Mouse (Mus musculus) kidney, embryonic 16.5 days (tissue): ENCODE results near the gene Xpnpep1. TPM values are rescaled to one million over a fixed set of nuclear protein-coding genes. Genes with fewer than 3 reads are reported as not detected.

Source experiments
- ATAC-seq: fragments of 200-750 bp; cut with Nextera tagmentation; 2 replicates; pipeline ENCODE4 v1.8.0; 2017; ENCODE audit warnings: moderate TSS enrichment; ENCODE audit not compliant: low FRiP score, low TSS enrichment
- H3K27ac ChIP-seq: fragments of 300-500 bp; sonication (generic); 2 replicates; pipeline ENCODE4 v1.5.1; 2014; ENCODE audit warnings: low read length
- H3K27me3 ChIP-seq: fragments of 300-500 bp; sonication (generic); 2 replicates; pipeline ENCODE4 v1.6.1; 2014; ENCODE audit warnings: low read length, control low read depth, mixed read lengths; ENCODE audit not compliant: insufficient read depth
- H3K36me3 ChIP-seq: fragments of 300-500 bp; sonication (generic); 2 replicates; pipeline ENCODE4 v1.6.1; 2014; ENCODE audit warnings: low read length, control low read depth, mixed read lengths; ENCODE audit not compliant: insufficient read depth
- H3K4me1 ChIP-seq: fragments of 300-500 bp; sonication (generic); 2 replicates; pipeline ENCODE4 v1.6.1; 2014; ENCODE audit warnings: low read length, control low read depth, mixed read lengths; ENCODE audit not compliant: insufficient read depth
- H3K4me2 ChIP-seq: fragments of 300-500 bp; sonication (generic); replicated peaks from 2 replicates; pipeline ENCODE4 v1.6.1; 2014; ENCODE audit warnings: low read depth, low read length
- H3K4me3 ChIP-seq: fragments of 300-500 bp; sonication (generic); 2 replicates; pipeline ENCODE4 v1.5.1; 2014; ENCODE audit warnings: mild to moderate bottlenecking, low read length
- H3K9ac ChIP-seq: fragments of 300-500 bp; sonication (generic); replicated peaks from 2 replicates; pipeline ENCODE4 v1.6.1; 2014; ENCODE audit warnings: low read length
- H3K9me3 ChIP-seq: fragments of 300-500 bp; sonication (generic); 2 replicates; pipeline ENCODE4 v1.6.1; 2016; ENCODE audit warnings: low read length, control low read depth
- WGBS: fragments of 180-500 bp; shearing (Covaris S2); extraction: QIAGEN DNeasy Blood & Tissue Kit; methylation state at CpG from one replicate; pipeline ENCODE4 v1.1.7; 2014; 5-methylcytosine and 5-hydroxymethylcytosine counted together
- polyA plus RNA-seq: library from polyadenylated mRNA; unstranded; fragments of >200 nt; fragmentation: Nextera tagmentation; extraction: Ambion mirVana; gene quantifications from 2 replicates; pipeline ENCODE4 v1.2.1, GENCODE M21; 2015

Xpnpep1 gene
- polyA plus RNA-seq, 1 experiment from 2014 or later = 166 TPM

GRCm38 (mm10) chr19:53038435-53038938, 1.5 kb downstream of the Xpnpep1 start:
- Histone ChIP-seq H3K27me3 (no peaks in the 10 kb centered on the region), H3K4me3 (peak overlapping the region; percentile 95), H3K36me3 (0 out of 2 replicates have a peak, but pooled peaks cover 6% of the 10 kb centered on the region), H3K9ac (peak overlapping the region; percentile 97), H3K4me1 (peaks cover 26% of the 10 kb centered on the region), H3K4me2 (peak overlapping the region; percentile 60), H3K9me3 (no peaks in the 10 kb centered on the region), H3K27ac (peak overlapping the region; percentile 91)
- WGBS = under 1% methylated on average over 39 of the region's 39 CpGs
- ATAC-seq = peak; percentile 97

DNA sequence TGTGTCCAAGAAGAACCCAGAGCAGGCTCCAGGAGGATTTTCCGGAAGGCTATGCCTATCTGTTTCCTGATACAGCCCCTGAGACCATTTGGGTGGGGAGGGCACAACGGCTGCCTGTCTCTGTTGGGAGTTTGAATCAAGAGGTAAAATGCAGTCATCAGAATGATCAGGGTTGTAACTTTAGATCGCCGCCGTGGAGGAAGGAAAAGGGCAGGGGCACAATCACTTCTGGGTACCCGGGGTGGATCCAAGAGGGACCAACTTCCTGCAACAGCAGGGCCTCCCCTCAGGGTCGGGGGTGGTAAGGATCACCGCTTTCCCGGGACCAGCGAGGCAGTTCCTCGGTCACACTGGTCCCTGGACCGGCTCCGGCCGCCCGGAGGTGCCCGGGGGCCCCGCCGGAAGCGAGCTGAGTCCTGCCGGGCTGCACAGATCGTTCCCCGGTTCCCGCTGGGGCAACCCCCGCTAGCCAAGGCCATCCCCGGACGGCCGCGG, 2.0 kb downstream of the Xpnpep1 start:
- Histone ChIP-seq H3K27me3 (no peaks in the 10 kb centered on the region), H3K4me2 (peak overlapping the region; percentile 60), H3K4me1 (peaks cover 26% of the 10 kb centered on the region), H3K9ac (peak overlapping the region; percentile 97), H3K9me3 (no peaks in the 10 kb centered on the region), H3K36me3 (0 out of 2 replicates have a peak, but pooled peaks cover 6% of the 10 kb centered on the region), H3K27ac (peak overlapping the region; percentile 91), H3K4me3 (peak overlapping the region; percentile 95)
- WGBS = 0% methylated on average over 28 of the region's 28 CpGs
- peak; percentile 2 for ATAC-seq

DNA sequence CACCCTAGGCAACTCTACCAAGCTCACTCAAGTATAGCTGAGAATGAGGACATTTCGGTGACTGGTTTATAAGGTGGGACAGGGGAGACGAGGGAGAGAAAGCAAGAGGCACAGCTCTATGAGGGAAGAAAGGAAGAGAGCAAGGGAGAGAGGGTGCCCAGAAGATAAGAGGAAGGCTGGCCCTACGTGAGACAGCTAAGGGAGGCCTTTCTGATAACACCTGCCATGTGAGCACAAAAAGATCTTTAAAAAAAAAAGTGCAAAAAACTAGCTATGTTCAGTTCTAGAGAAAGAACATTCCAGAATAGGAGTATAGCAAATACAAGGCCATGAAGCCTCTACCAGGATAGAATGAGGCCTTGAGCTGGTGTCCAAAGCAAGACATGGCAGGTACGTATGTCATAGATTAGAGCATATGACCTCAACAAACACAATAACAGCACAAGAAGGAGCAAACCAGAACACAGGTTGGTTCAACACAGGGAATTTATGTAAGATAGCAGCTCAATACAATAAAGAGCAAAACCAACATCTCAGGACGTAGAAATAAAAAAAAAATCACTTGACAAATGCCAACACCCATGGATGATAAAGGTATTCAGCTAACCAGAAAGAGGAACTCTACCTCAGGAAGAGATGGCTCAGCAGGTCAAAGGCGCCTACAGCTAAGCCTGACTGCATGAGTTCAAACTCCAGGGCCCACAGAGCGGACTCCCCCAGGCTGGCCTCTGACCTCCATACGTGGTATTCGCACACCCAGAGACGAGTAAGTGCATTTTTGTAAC, 6.7 kb downstream of the Xpnpep1 start:
- Histone ChIP-seq H3K4me2 (no peak overlapping the region), H3K9me3 (no peaks in the 10 kb centered on the region), H3K9ac (no peak overlapping the region), H3K4me3 (no peak overlapping the region), H3K27me3 (no peaks in the 10 kb centered on the region), H3K36me3 (peaks cover 15% of the 10 kb centered on the region), H3K4me1 (peaks cover 24% of the 10 kb centered on the region), H3K27ac (peak overlapping the region; percentile 21; the same call in 1 of the 2 replicates)
- 84% methylated on average over 10 of the region's 10 CpGs for WGBS
- no peak for ATAC-seq

- Histone ChIP-seq H3K4me3 (no peak overlapping the region), H3K27me3 (no peaks in the 10 kb centered on the region), H3K4me2 (no peak overlapping the region), H3K27ac (no peak overlapping the region; the same call in 1 of the 2 replicates), H3K36me3 (peaks cover 15% of the 10 kb centered on the region), H3K4me1 (peaks cover 24% of the 10 kb centered on the region), H3K9me3 (no peaks in the 10 kb centered on the region), H3K9ac (no peak overlapping the region)
- no peak for ATAC-seq
- 73% methylated on average over 3 of the region's 3 CpGs for WGBS
Observed at GRCm38 (mm10) chr19:53032647-53033046, 7.4 kb downstream of the Xpnpep1 start.

GRCm38 (mm10) chr19:53031957-53032371, 8.1 kb downstream of the Xpnpep1 start:
- 66% methylated on average over 7 of the region's 8 CpGs for WGBS
- H3K27ac ChIP-seq = no peak overlapping the region
- no peak overlapping the region for H3K4me3 ChIP-seq
- no peak overlapping the region for H3K4me2 ChIP-seq
- no peak overlapping the region for H3K9ac ChIP-seq
- H3K27me3 ChIP-seq = no peaks in the 10 kb centered on the region
- no peaks in the 10 kb centered on the region for H3K9me3 ChIP-seq
- peaks cover 17% of the 10 kb centered on the region for H3K4me1 ChIP-seq
- peaks cover 15% of the 10 kb centered on the region for H3K36me3 ChIP-seq
- no peak for ATAC-seq

DNA sequence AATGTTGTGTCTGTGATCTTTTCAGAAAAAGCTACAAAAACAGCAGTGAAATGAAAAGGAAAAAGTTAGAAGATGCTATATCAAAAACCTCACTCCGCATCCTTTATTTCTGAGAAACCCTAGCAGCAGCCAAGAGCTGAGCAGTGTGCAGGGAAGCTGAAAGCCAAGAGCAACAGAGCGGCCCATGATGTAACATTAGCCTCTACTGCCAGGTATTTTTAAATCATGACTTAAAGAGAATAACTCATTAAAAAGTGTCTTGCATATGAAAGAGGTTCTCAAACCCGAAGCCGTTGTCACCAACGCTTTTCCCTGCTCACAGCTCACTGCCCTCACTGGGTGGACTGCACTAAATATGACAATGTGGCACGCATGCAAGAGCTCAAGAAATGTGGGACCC, 9.7 kb downstream of the Xpnpep1 start:
- no peaks in the 10 kb centered on the region for H3K9me3 ChIP-seq
- no peaks in the 10 kb centered on the region for H3K27me3 ChIP-seq
- no peak for ATAC-seq
- no peak overlapping the region for H3K9ac ChIP-seq
- peaks cover 16% of the 10 kb centered on the region for H3K4me1 ChIP-seq
- no peak overlapping the region for H3K4me2 ChIP-seq
- WGBS = 79% methylated on average over 6 of the region's 6 CpGs
- no peak overlapping the region for H3K27ac ChIP-seq
- no peak overlapping the region for H3K4me3 ChIP-seq
- H3K36me3 ChIP-seq = peaks cover 13% of the 10 kb centered on the region

GRCm38 (mm10) chr19:53029686-53030085, 10.3 kb downstream of the Xpnpep1 start:
- no peak overlapping the region for H3K9ac ChIP-seq
- H3K27me3 ChIP-seq = no peaks in the 10 kb centered on the region
- H3K4me1 ChIP-seq = peaks cover 16% of the 10 kb centered on the region
- no peaks in the 10 kb centered on the region for H3K9me3 ChIP-seq
- H3K4me3 ChIP-seq = no peak overlapping the region
- H3K36me3 ChIP-seq = peaks cover 18% of the 10 kb centered on the region
- H3K4me2 ChIP-seq = no peak overlapping the region
- ATAC-seq = no peak
- H3K27ac ChIP-seq = no peak overlapping the region
- WGBS = 88% methylated on average over 5 of the region's 5 CpGs

- WGBS = 92% methylated on average over 7 of the region's 7 CpGs
- Histone ChIP-seq H3K36me3 (peaks cover 24% of the 10 kb centered on the region), H3K4me3 (no peak overlapping the region), H3K27me3 (no peaks in the 10 kb centered on the region), H3K4me1 (peaks cover 16% of the 10 kb centered on the region), H3K9ac (no peak overlapping the region), H3K4me2 (no peak overlapping the region), H3K27ac (no peak overlapping the region), H3K9me3 (no peaks in the 10 kb centered on the region)
- no peak for ATAC-seq
Observed at GRCm38 (mm10) chr19:53029045-53029444, 11.0 kb downstream of the Xpnpep1 start.

DNA sequence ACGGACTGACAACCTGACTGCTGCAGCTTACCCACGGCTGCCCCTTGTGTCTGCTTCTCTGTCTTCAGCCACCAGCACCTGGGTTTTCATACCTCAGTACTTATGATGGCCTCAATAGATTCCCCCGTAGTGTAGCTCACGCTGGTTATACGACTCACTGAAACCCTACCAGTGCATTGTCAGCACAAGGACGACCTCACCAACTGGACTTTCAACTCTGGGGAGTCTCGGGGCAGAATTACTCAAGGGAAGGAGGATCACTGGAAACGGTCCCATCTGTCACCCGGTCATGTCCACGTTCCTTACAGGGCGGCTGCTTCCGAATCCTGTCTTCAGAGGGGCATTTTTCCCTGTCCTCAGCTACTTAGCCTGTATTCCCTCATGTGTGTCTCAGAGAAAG, 11.8 kb downstream of the Xpnpep1 start:
- Histone ChIP-seq H3K9ac (no peak overlapping the region), H3K27ac (no peak overlapping the region), H3K27me3 (no peaks in the 10 kb centered on the region), H3K4me2 (no peak overlapping the region), H3K4me3 (no peak overlapping the region), H3K36me3 (peaks cover 24% of the 10 kb centered on the region), H3K9me3 (no peaks in the 10 kb centered on the region), H3K4me1 (peaks cover 16% of the 10 kb centered on the region)
- WGBS = 75% methylated on average over 12 of the region's 12 CpGs
- ATAC-seq = no peak

DNA sequence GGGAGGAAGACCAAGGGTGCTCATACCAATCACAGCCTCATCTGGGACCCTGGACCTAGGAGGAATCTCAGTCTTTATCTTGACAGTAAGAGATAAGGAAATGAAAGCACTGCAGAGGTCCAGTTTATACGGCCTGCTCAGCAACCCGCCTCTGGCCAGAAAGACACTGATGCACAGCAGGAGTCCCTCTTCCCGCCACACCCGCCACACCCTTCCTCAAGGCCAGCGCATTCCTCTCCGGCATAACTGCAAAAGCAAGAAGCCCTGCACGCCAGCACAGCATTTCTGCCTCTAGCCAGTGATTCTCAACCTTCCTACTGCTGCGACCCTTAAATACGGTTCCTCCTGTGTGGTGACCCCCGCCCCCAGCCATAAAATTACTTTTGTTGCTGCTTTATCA, 16.8 kb downstream of the Xpnpep1 start:
- Histone ChIP-seq H3K4me3 (no peak overlapping the region), H3K4me1 (no peaks in the 10 kb centered on the region; the same call in 1 of the 2 replicates), H3K36me3 (peaks cover 21% of the 10 kb centered on the region), H3K27me3 (no peaks in the 10 kb centered on the region), H3K9ac (no peak overlapping the region), H3K9me3 (no peaks in the 10 kb centered on the region), H3K4me2 (no peak overlapping the region), H3K27ac (no peak overlapping the region)
- ATAC-seq = no peak
- WGBS = 82% methylated on average over 10 of the region's 10 CpGs
